Mouse (Mus musculus): ENCODE measurements at regions not wholly inside any gene's neighbourhood (a gene's known extent, or its start where the extent isn't known, plus 50 kb on each side); places are given as distances from the start of the nearest gene placed in this dataset.

GRCm38 (mm10) chr17:85776876-85777275 lies 88.8 kb upstream of the Six2 start:
- H3K4me3 ChIP-seq (replicated peaks; ENCODE audit: insufficient read depth, low read depth, low read length): no peak overlapping the region
- H3K27ac ChIP-seq (ENCODE audit: insufficient read depth, low read length): no peak overlapping the region
- WGBS: 15% methylated on average over 3 of the region's 3 CpGs
- no peaks in the 10 kb centered on the region for H3K4me1 ChIP-seq (ENCODE audit: control insufficient read depth, insufficient read depth, low read length)
- no peaks in the 10 kb centered on the region for H3K27me3 ChIP-seq (ENCODE audit: control insufficient read depth, insufficient read depth, low read length)
- DNase-seq: no peak
- TF ChIP-seq POLR2A (IDR thresholded peaks at IDR 0.05; ENCODE audit: borderline replicate concordance, insufficient read depth, low read length) (no peak), CTCF (IDR thresholded peaks at IDR 0.05; ENCODE audit: borderline replicate concordance, insufficient read depth, low read depth, low read length) (no peak)

- no peak for DNase-seq
- no peak for TF ChIP-seq CTCF (IDR thresholded peaks at IDR 0.05; ENCODE audit: borderline replicate concordance, insufficient read depth, low read depth, low read length)
- no peak for TF ChIP-seq POLR2A (IDR thresholded peaks at IDR 0.05; ENCODE audit: borderline replicate concordance, insufficient read depth, low read length)
- H3K4me1 ChIP-seq (ENCODE audit: control insufficient read depth, insufficient read depth, low read length): no peaks in the 10 kb centered on the region
- 92% methylated on average over 10 of the region's 10 CpGs for WGBS
- no peaks in the 10 kb centered on the region for H3K27me3 ChIP-seq (ENCODE audit: control insufficient read depth, insufficient read depth, low read length)
- H3K27ac ChIP-seq (ENCODE audit: insufficient read depth, low read length): no peak overlapping the region
- H3K4me3 ChIP-seq (replicated peaks; ENCODE audit: insufficient read depth, low read depth, low read length): no peak overlapping the region
These were observed 80.3 kb upstream of the Six2 start for GRCm38 (mm10) chr17:85768341-85768740.

- no peaks in the 10 kb centered on the region for H3K27me3 ChIP-seq (ENCODE audit: control insufficient read depth, insufficient read depth, low read length)
These were observed 79.3 kb upstream of the Six2 start for GRCm38 (mm10) chr17:85767201-85767862.

GRCm38 (mm10) chr17:85766556-85766955 lies 78.5 kb upstream of the Six2 start:
- WGBS: 15% methylated on average over 5 of the region's 5 CpGs
- Histone ChIP-seq H3K4me3 (replicated peaks; ENCODE audit: insufficient read depth, low read depth, low read length) (no peak overlapping the region), H3K27ac (ENCODE audit: insufficient read depth, low read length) (no peak overlapping the region), H3K4me1 (ENCODE audit: control insufficient read depth, insufficient read depth, low read length) (no peaks in the 10 kb centered on the region), H3K27me3 (ENCODE audit: control insufficient read depth, insufficient read depth, low read length) (no peaks in the 10 kb centered on the region)
- no peak for TF ChIP-seq CTCF (IDR thresholded peaks at IDR 0.05; ENCODE audit: borderline replicate concordance, insufficient read depth, low read depth, low read length)
- TF ChIP-seq POLR2A (IDR thresholded peaks at IDR 0.05; ENCODE audit: borderline replicate concordance, insufficient read depth, low read length): no peak
- no peak for DNase-seq

More at GRCm38 (mm10) chr17:85767201-85767862, 79.3 kb upstream of the Six2 start:
- TF ChIP-seq POLR2A (IDR thresholded peaks at IDR 0.05; ENCODE audit: borderline replicate concordance, insufficient read depth, low read length) (no peak), CTCF (IDR thresholded peaks at IDR 0.05; ENCODE audit: borderline replicate concordance, insufficient read depth, low read depth, low read length) (no peak)
- 86% methylated on average over 15 of the region's 15 CpGs for WGBS
- DNase-seq: no peak
- Histone ChIP-seq H3K4me1 (ENCODE audit: control insufficient read depth, insufficient read depth, low read length) (no peaks in the 10 kb centered on the region), H3K27ac (ENCODE audit: insufficient read depth, low read length) (no peak overlapping the region), H3K4me3 (replicated peaks; ENCODE audit: insufficient read depth, low read depth, low read length) (no peak overlapping the region)

GRCm38 (mm10) chr17:85758581-85759098 lies 70.6 kb upstream of the Six2 start:
- TF ChIP-seq POLR2A (IDR thresholded peaks at IDR 0.05; ENCODE audit: borderline replicate concordance, insufficient read depth, low read length) (no peak), CTCF (IDR thresholded peaks at IDR 0.05; ENCODE audit: borderline replicate concordance, insufficient read depth, low read depth, low read length) (no peak)
- DNase-seq: no peak
- Histone ChIP-seq H3K4me3 (replicated peaks; ENCODE audit: insufficient read depth, low read depth, low read length) (no peak overlapping the region), H3K27me3 (ENCODE audit: control insufficient read depth, insufficient read depth, low read length) (no peaks in the 10 kb centered on the region), H3K4me1 (ENCODE audit: control insufficient read depth, insufficient read depth, low read length) (no peaks in the 10 kb centered on the region), H3K27ac (ENCODE audit: insufficient read depth, low read length) (no peak overlapping the region)
- WGBS: 34% methylated on average over 9 of the region's 9 CpGs

GRCm38 (mm10) chr17:85757647-85758046 lies 69.6 kb upstream of the Six2 start:
- no peak for TF ChIP-seq CTCF (IDR thresholded peaks at IDR 0.05; ENCODE audit: borderline replicate concordance, insufficient read depth, low read depth, low read length)
- Histone ChIP-seq H3K4me3 (replicated peaks; ENCODE audit: insufficient read depth, low read depth, low read length) (no peak overlapping the region), H3K4me1 (ENCODE audit: control insufficient read depth, insufficient read depth, low read length) (no peaks in the 10 kb centered on the region), H3K27me3 (ENCODE audit: control insufficient read depth, insufficient read depth, low read length) (no peaks in the 10 kb centered on the region), H3K27ac (ENCODE audit: insufficient read depth, low read length) (no peak overlapping the region)
- 80% methylated on average over 1 of the region's 1 CpGs for WGBS
- no peak for DNase-seq

- TF ChIP-seq POLR2A (IDR thresholded peaks at IDR 0.05; ENCODE audit: borderline replicate concordance, insufficient read depth, low read length) (no peak), CTCF (IDR thresholded peaks at IDR 0.05; ENCODE audit: borderline replicate concordance, insufficient read depth, low read depth, low read length) (no peak)
- H3K4me3 ChIP-seq (replicated peaks; ENCODE audit: insufficient read depth, low read depth, low read length): no peak overlapping the region
- DNase-seq: no peak
- 80% methylated on average over 2 of the region's 2 CpGs for WGBS
- H3K4me1 ChIP-seq (ENCODE audit: control insufficient read depth, insufficient read depth, low read length): no peaks in the 10 kb centered on the region
- no peak overlapping the region for H3K27ac ChIP-seq (ENCODE audit: insufficient read depth, low read length)
- no peaks in the 10 kb centered on the region for H3K27me3 ChIP-seq (ENCODE audit: control insufficient read depth, insufficient read depth, low read length)
These were observed 67.5 kb upstream of the Six2 start for GRCm38 (mm10) chr17:85755557-85755956.

- Histone ChIP-seq H3K27ac (ENCODE audit: insufficient read depth, low read length) (no peak overlapping the region), H3K4me3 (replicated peaks; ENCODE audit: insufficient read depth, low read depth, low read length) (no peak overlapping the region), H3K4me1 (ENCODE audit: control insufficient read depth, insufficient read depth, low read length) (no peaks in the 10 kb centered on the region), H3K27me3 (ENCODE audit: control insufficient read depth, insufficient read depth, low read length) (no peaks in the 10 kb centered on the region; the same call in 1 of the 2 replicates)
- TF ChIP-seq CTCF (IDR thresholded peaks at IDR 0.05; ENCODE audit: borderline replicate concordance, insufficient read depth, low read depth, low read length) (no peak), POLR2A (IDR thresholded peaks at IDR 0.05; ENCODE audit: borderline replicate concordance, insufficient read depth, low read length) (no peak)
- no peak for DNase-seq
- WGBS: 8% methylated on average over 10 of the region's 10 CpGs
These were observed 60.6 kb upstream of the Six2 start for GRCm38 (mm10) chr17:85748649-85749081.

Data from cerebellum, adult 2 months (tissue).